Mouse (Mus musculus) B cell, adult 67 days (primary cell): ENCODE measurements around the gene Gm5565. TPM values are rescaled to one million over a fixed set of nuclear protein-coding genes. Genes with fewer than 3 reads are reported as not detected.

Source experiments
- total RNA-seq, 2 experiments: library from RNA; stranded (reverse); gene quantifications; 4 replicates each; pipeline ENCODE4 v1.2.4; 2023

Gene Gm5565
- not detected for total RNA-seq

GRCm38 (mm10) chr5:146160439-146160838 lies at the start of gene Gm5565:
TSS of gene Gm5565 (minus strand) at chr5:146160539.

GRCm38 (mm10) chr5:146185204-146185603 lies 24.9 kb upstream of the Gm5565 start, which contains the start of gene 1700001J03Rik:
TSS of gene 1700001J03Rik (minus strand) at chr5:146185304.

GRCm38 (mm10) chr5:146170621-146171020 lies 10.3 kb upstream of the Gm5565 start, which contains the start of gene Gm6309:
TSS of gene Gm6309 (minus strand) at chr5:146170721.

Other genes with a start within 250 kb of the Gm5565 start
- gene Cyp3a25, start 150.9 kb downstream of the Gm5565 start, total RNA-seq = not detected
- not detected for gene Cyp3a59, start 81.3 kb downstream of the Gm5565 start, total RNA-seq
- gene Gm6309, start 10.2 kb upstream of the Gm5565 start, total RNA-seq = not detected
- 1 to 10 TPM; 1.3 to 1.9 TPM for gene 1700001J03Rik, start 24.8 kb upstream of the Gm5565 start, total RNA-seq
- gene Rnf6, start 61.0 kb upstream of the Gm5565 start, total RNA-seq = 10 to 100 TPM; 46.2 to 46.7 TPM
- 10 to 100 TPM; 58.0 to 61.0 TPM for gene Cdk8, start 70.7 kb upstream of the Gm5565 start, total RNA-seq
- not detected for gene Wasf3, start 224.4 kb upstream of the Gm5565 start, total RNA-seq